Mouse (Mus musculus): ENCODE results near the gene Gnb5. TPM values are rescaled to one million over a fixed set of nuclear protein-coding genes. Genes with fewer than 3 reads are reported as not detected.

Gnb5 gene
- 46.4 and 50.2 TPM in 2 replicates for polyA plus RNA-seq (2015; fragmentation: Nextera tagmentation; extraction: Ambion mirVana)

- H3K9ac ChIP-seq (replicated peaks): no peak within 1 kb of the TSS
- no peaks in the 10 kb centered on the region for H3K27me3 ChIP-seq
- WGBS: 73% methylated on average over 11 of the region's 11 CpGs
- H3K36me3 ChIP-seq: no peaks in the 10 kb centered on the region
- H3K9me3 ChIP-seq: no peaks in the 10 kb centered on the region
- no peaks in the 10 kb centered on the region for H3K4me1 ChIP-seq (replicated peaks)
- no peak for ATAC-seq
- H3K27ac ChIP-seq: no peak within 1 kb of the TSS
- no peak within 1 kb of the TSS for H3K4me2 ChIP-seq (replicated peaks)
- H3K4me3 ChIP-seq (replicated peaks): no peak within 1 kb of the TSS
Observed at GRCm38 (mm10) chr9:75306126-75306898, at the start of gene Gnb5. Gene Gnb5, plus strand, starts transcription at chr9:75306288.

- Histone ChIP-seq H3K9me3 (no peaks in the 10 kb centered on the region), H3K27ac (no peak overlapping the region), H3K4me2 (replicated peaks) (no peak overlapping the region), H3K4me1 (replicated peaks) (peaks cover 41% of the 10 kb centered on the region), H3K27me3 (no peaks in the 10 kb centered on the region), H3K4me3 (replicated peaks) (no peak overlapping the region), H3K9ac (replicated peaks) (no peak overlapping the region), H3K36me3 (no peaks in the 10 kb centered on the region)
- 78% methylated on average over 4 of the region's 4 CpGs for WGBS
- ATAC-seq: no peak
Observed at GRCm38 (mm10) chr9:75258792-75259191, 47.3 kb upstream of the Gnb5 start.

- Histone ChIP-seq H3K4me3 (replicated peaks) (no peak overlapping the region), H3K36me3 (no peaks in the 10 kb centered on the region), H3K9ac (replicated peaks) (no peak overlapping the region), H3K27me3 (no peaks in the 10 kb centered on the region), H3K9me3 (no peaks in the 10 kb centered on the region), H3K4me2 (replicated peaks) (no peak overlapping the region), H3K4me1 (replicated peaks) (peaks cover 36% of the 10 kb centered on the region), H3K27ac (no peak overlapping the region)
- ATAC-seq: no peak
- WGBS: 91% methylated on average over 4 of the region's 4 CpGs
Observed at GRCm38 (mm10) chr9:75259656-75260055, 46.4 kb upstream of the Gnb5 start.

GRCm38 (mm10) chr9:75261332-75261872, 44.7 kb upstream of the Gnb5 start:
- ATAC-seq: peak; percentile 96
- Histone ChIP-seq H3K9me3 (no peaks in the 10 kb centered on the region), H3K9ac (replicated peaks) (no peak overlapping the region), H3K4me1 (replicated peaks) (peaks cover 30% of the 10 kb centered on the region), H3K27me3 (no peaks in the 10 kb centered on the region), H3K4me3 (replicated peaks) (no peak overlapping the region), H3K4me2 (replicated peaks) (peak overlapping the region; percentile 10; the same call in 1 of the 2 replicates), H3K36me3 (no peaks in the 10 kb centered on the region), H3K27ac (peak overlapping the region; percentile 80)
- 2% methylated on average over 8 of the region's 8 CpGs for whole genome bisulfite sequencing

- H3K9me3 ChIP-seq: no peaks in the 10 kb centered on the region
- no peaks in the 10 kb centered on the region for H3K36me3 ChIP-seq
- H3K4me2 ChIP-seq (replicated peaks): 0 out of 2 replicates have a peak overlapping the region, but pooled peaks have one; percentile 10
- peaks cover 30% of the 10 kb centered on the region for H3K4me1 ChIP-seq (replicated peaks)
- no peaks in the 10 kb centered on the region for H3K27me3 ChIP-seq
- 57% methylated on average over 8 of the region's 8 CpGs for WGBS
- no peak overlapping the region for H3K4me3 ChIP-seq (replicated peaks)
- no peak overlapping the region for H3K9ac ChIP-seq (replicated peaks)
- ATAC-seq: no peak
- H3K27ac ChIP-seq: peak overlapping the region; percentile 80; the same call in 1 of the 2 replicates
Observed at GRCm38 (mm10) chr9:75262235-75262826, 43.8 kb upstream of the Gnb5 start.

- no peak overlapping the region for H3K27ac ChIP-seq
- H3K4me3 ChIP-seq (replicated peaks): no peak overlapping the region
- WGBS: 47% methylated on average over 3 of the region's 3 CpGs
- peaks cover 30% of the 10 kb centered on the region for H3K4me1 ChIP-seq (replicated peaks)
- H3K9me3 ChIP-seq: no peaks in the 10 kb centered on the region
- H3K36me3 ChIP-seq: no peaks in the 10 kb centered on the region
- no peak for ATAC-seq
- no peak overlapping the region for H3K4me2 ChIP-seq (replicated peaks)
- H3K27me3 ChIP-seq: no peaks in the 10 kb centered on the region
- no peak overlapping the region for H3K9ac ChIP-seq (replicated peaks)
Observed at GRCm38 (mm10) chr9:75264008-75264718, 41.9 kb upstream of the Gnb5 start.

- no peak for ATAC-seq
- H3K27me3 ChIP-seq: no peaks in the 10 kb centered on the region
- peaks cover 13% of the 10 kb centered on the region; the same call in 1 of the 2 replicates for H3K4me1 ChIP-seq (replicated peaks)
- 81% methylated on average over 6 of the region's 6 CpGs for WGBS
- H3K4me3 ChIP-seq (replicated peaks): no peak overlapping the region
- H3K27ac ChIP-seq: no peak overlapping the region
- no peak overlapping the region for H3K9ac ChIP-seq (replicated peaks)
- H3K4me2 ChIP-seq (replicated peaks): no peak overlapping the region
- H3K36me3 ChIP-seq: no peaks in the 10 kb centered on the region
- no peaks in the 10 kb centered on the region for H3K9me3 ChIP-seq
Observed at GRCm38 (mm10) chr9:75267147-75267546, 38.9 kb upstream of the Gnb5 start.

- ATAC-seq: no peak
- WGBS: 87% methylated on average over 6 of the region's 6 CpGs
- Histone ChIP-seq H3K9me3 (no peaks in the 10 kb centered on the region), H3K4me3 (replicated peaks) (no peak overlapping the region), H3K27ac (no peak overlapping the region), H3K4me1 (replicated peaks) (no peaks in the 10 kb centered on the region), H3K9ac (replicated peaks) (no peak overlapping the region), H3K27me3 (no peaks in the 10 kb centered on the region), H3K36me3 (no peaks in the 10 kb centered on the region), H3K4me2 (replicated peaks) (no peak overlapping the region)
Observed at GRCm38 (mm10) chr9:75270382-75270781, 35.7 kb upstream of the Gnb5 start.

GRCm38 (mm10) chr9:75271539-75271938, 34.5 kb upstream of the Gnb5 start:
- ATAC-seq: no peak
- no peaks in the 10 kb centered on the region for H3K9me3 ChIP-seq
- no peak overlapping the region for H3K4me2 ChIP-seq (replicated peaks)
- no peaks in the 10 kb centered on the region for H3K27me3 ChIP-seq
- no peaks in the 10 kb centered on the region for H3K36me3 ChIP-seq
- H3K4me1 ChIP-seq (replicated peaks): no peaks in the 10 kb centered on the region
- no peak overlapping the region for H3K9ac ChIP-seq (replicated peaks)
- no peak overlapping the region for H3K4me3 ChIP-seq (replicated peaks)
- no peak overlapping the region for H3K27ac ChIP-seq
- WGBS: 90% methylated on average over 8 of the region's 8 CpGs

- Histone ChIP-seq H3K4me3 (replicated peaks) (no peak overlapping the region), H3K9me3 (no peaks in the 10 kb centered on the region), H3K36me3 (no peaks in the 10 kb centered on the region), H3K4me1 (replicated peaks) (no peaks in the 10 kb centered on the region), H3K9ac (replicated peaks) (no peak overlapping the region), H3K27me3 (no peaks in the 10 kb centered on the region), H3K4me2 (replicated peaks) (no peak overlapping the region), H3K27ac (no peak overlapping the region)
- no peak for ATAC-seq
- WGBS: 83% methylated on average over 6 of the region's 6 CpGs
Observed at GRCm38 (mm10) chr9:75273646-75274045, 32.4 kb upstream of the Gnb5 start.

- Histone ChIP-seq H3K4me1 (replicated peaks) (no peaks in the 10 kb centered on the region), H3K27ac (no peak overlapping the region), H3K4me3 (replicated peaks) (no peak overlapping the region), H3K9me3 (no peaks in the 10 kb centered on the region), H3K36me3 (no peaks in the 10 kb centered on the region), H3K9ac (replicated peaks) (no peak overlapping the region), H3K27me3 (no peaks in the 10 kb centered on the region), H3K4me2 (replicated peaks) (no peak overlapping the region)
- WGBS: 96% methylated on average over 5 of the region's 5 CpGs
- no peak for ATAC-seq
Observed at GRCm38 (mm10) chr9:75274486-75274885, 31.6 kb upstream of the Gnb5 start.

- Histone ChIP-seq H3K9ac (replicated peaks) (no peak overlapping the region), H3K4me2 (replicated peaks) (no peak overlapping the region), H3K27me3 (no peaks in the 10 kb centered on the region), H3K9me3 (no peaks in the 10 kb centered on the region), H3K4me3 (replicated peaks) (no peak overlapping the region), H3K36me3 (no peaks in the 10 kb centered on the region), H3K27ac (no peak overlapping the region), H3K4me1 (replicated peaks) (no peaks in the 10 kb centered on the region)
- 93% methylated on average over 9 of the region's 9 CpGs for WGBS
- ATAC-seq: no peak
Observed at GRCm38 (mm10) chr9:75275051-75275450, 31.0 kb upstream of the Gnb5 start.
